Mouse (Mus musculus) liver, adult (tissue): ENCODE results near the gene Kcnc3.

ENCODE experiments used
- GATA4 ChIP-seq: IDR thresholded peaks from 2 replicates; pipeline ENCODE4 v1.6.1; 2014; ENCODE audit warnings: mild to moderate bottlenecking, low read length; ENCODE audit not compliant: insufficient replicate concordance

The Kcnc3 gene

GRCm38 (mm10) chr7:44625241-44626067 is 35.0 kb downstream of the Kcnc3 start:
- no peak for TF ChIP-seq GATA4

GRCm38 (mm10) chr7:44626068-44626385 is 35.6 kb downstream of the Kcnc3 start:
- no peak for TF ChIP-seq GATA4

GRCm38 (mm10) chr7:44626966-44627365 is 36.5 kb downstream of the Kcnc3 start:
- no peak for TF ChIP-seq GATA4

GRCm38 (mm10) chr7:44628402-44629034 is 38.1 kb downstream of the Kcnc3 start:
- no peak for TF ChIP-seq GATA4

GRCm38 (mm10) chr7:44630437-44630836 is 40.0 kb downstream of the Kcnc3 start:
- TF ChIP-seq GATA4 = no peak

- no peak for TF ChIP-seq GATA4
These were observed 42.2 kb downstream of the Kcnc3 start for GRCm38 (mm10) chr7:44632676-44633075.

- no peak for TF ChIP-seq GATA4
These were observed 42.9 kb downstream of the Kcnc3 start for GRCm38 (mm10) chr7:44633407-44633806.

GRCm38 (mm10) chr7:44636684-44637083 is 46.2 kb downstream of the Kcnc3 start:
- TF ChIP-seq GATA4 = no peak

- no peak for TF ChIP-seq GATA4
These were observed 48.2 kb downstream of the Kcnc3 start for GRCm38 (mm10) chr7:44638663-44639062.

- no peak for TF ChIP-seq GATA4
These were observed 50.6 kb downstream of the Kcnc3 start for GRCm38 (mm10) chr7:44640843-44641605.

- no peak for TF ChIP-seq GATA4
These were observed 51.4 kb downstream of the Kcnc3 start for GRCm38 (mm10) chr7:44641887-44642286.

GRCm38 (mm10) chr7:44645256-44645655 is 54.8 kb downstream of the Kcnc3 start:
- TF ChIP-seq GATA4 = no peak

GRCm38 (mm10) chr7:44645951-44646350 is 55.5 kb downstream of the Kcnc3 start:
- TF ChIP-seq GATA4 = no peak

- no peak for TF ChIP-seq GATA4
These were observed 56.7 kb downstream of the Kcnc3 start for GRCm38 (mm10) chr7:44647042-44647724.

GRCm38 (mm10) chr7:44647729-44648128 is 57.3 kb downstream of the Kcnc3 start:
- no peak for TF ChIP-seq GATA4
